Mouse (Mus musculus): ENCODE results near the gene Sash3.

DNA sequence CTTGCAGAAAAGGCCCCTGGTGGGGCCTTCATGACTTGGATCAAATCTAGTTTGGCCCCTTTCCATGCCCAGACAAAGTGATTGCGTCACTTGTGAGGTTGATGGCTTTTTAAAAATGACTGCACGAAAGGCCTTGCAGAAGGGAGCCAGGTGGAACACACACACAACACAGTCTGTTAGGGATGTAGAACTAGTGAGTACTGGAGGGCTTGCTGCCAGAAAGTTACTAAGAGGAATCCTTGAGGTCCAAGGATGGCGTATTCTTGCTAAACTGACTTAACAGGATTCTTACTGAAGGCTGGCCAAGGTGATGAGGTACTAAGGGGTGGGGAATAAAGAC is 37.0 kb upstream of the Sash3 start:
- TF ChIP-seq CTCF (IDR thresholded peaks at IDR 0.05; ENCODE audit: extremely low read depth, insufficient read depth, insufficient read length, insufficient replicate concordance), result no peak
- TF ChIP-seq POLR2A (IDR thresholded peaks at IDR 0.05; ENCODE audit: low read depth, low read length), result no peak
